Mouse (Mus musculus): Measurements from ENCODE around the gene Trio. TPM values are rescaled to one million over a fixed set of nuclear protein-coding genes. Genes with fewer than 3 reads are reported as not detected.

Gene Trio
- total RNA-seq, 2 experiments from 2014 or later = 35.3 to 43.2 TPM

DNA sequence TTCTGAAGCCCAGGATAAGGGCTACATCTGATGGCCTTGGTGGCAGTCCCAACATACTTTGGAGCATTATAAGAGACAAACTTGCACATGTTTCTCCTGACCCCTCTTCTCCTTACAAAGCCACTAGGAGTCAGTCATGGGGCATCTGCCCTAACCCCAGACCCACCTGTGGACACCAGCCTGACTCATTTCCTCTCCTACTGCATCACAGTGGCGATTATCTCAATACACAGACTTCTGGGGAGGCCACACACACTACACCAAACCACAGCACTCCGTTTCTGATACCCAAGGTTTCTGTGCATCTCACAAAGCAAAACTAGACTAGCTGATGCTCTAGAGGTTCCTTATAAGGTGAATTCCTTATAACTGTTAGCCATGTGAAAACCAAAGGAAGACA lies 153.4 kb downstream of the Trio start:
- TF ChIP-seq CTCF (IDR thresholded peaks at IDR 0.05) = no peak
- Histone ChIP-seq H3K27ac (no peak overlapping the region), H3K4me3 (no peak overlapping the region)
- intact Hi-C loops (cut with DNase I) = no loop called here
- no peak for DNase-seq

DNA sequence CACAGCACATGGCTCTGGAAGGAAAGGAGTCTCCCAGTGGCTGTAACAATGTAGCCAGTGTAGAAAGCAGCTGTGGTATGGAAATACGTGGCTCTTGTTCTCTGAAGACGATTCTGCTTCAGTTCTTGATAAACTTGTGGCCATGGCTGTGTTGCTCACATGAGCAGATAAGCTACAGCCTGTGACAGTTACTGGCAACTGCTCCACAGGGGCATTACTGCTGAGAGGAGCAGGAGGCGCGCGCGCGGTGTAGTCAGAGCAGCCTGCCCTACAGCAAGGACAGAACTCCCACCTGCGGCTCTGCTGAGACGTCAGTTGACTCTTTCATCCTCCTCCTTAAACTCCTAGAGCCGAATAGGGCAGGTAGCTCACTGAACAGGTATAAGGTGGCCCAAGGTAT lies 153.9 kb downstream of the Trio start:
- intact Hi-C loops (cut with DNase I) = no loop called here
- Histone ChIP-seq H3K4me3 (no peak overlapping the region), H3K27ac (no peak overlapping the region)
- no peak for DNase-seq
- no peak for TF ChIP-seq CTCF (IDR thresholded peaks at IDR 0.05)

DNA sequence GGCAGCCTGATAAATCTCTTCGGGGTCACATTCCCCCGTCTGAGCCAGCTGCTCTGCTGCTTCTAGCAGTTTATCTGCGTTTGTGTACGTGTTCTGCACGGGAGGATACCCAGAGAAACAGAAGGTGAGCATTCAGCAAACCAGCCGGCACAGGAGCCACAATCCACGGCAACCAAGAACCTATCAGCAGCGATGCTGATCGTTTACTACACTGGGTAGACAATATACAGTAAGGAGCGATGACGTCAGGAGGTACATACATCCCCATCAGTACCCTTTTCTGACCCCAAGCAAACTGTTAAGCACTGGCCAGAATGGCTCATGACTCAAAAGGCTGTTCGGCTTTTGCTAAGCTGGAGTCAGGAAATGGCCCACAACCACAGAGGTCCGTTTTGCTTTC lies 154.4 kb downstream of the Trio start:
- H3K27ac ChIP-seq = no peak overlapping the region
- no peak for DNase-seq
- H3K4me3 ChIP-seq = no peak overlapping the region
- intact Hi-C loops (cut with DNase I) = no loop called here
- no peak for TF ChIP-seq CTCF (IDR thresholded peaks at IDR 0.05)

DNA sequence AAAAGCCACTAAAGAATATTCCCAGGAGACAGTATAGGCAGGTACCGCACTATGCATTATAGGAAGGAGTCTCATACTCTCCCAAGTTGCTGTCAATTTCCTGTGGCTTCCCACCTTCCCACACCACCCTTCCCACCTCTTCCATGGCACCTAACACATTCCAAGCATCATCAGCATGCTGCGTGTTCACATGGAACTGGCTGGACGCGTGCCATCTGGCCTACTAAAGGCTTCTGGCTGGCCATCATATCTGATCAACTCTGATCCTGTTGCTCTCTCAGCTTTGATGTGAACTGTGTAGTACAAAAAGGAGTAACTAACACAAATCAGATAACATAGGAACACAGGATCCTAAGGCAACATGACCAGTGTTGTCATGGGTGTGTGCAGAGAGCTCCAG lies 156.6 kb downstream of the Trio start:
- Histone ChIP-seq H3K4me3 (no peak overlapping the region), H3K27ac (no peak overlapping the region)
- DNase-seq = peak; percentile 10
- intact Hi-C loops (cut with DNase I) = no loop called here
- no peak for TF ChIP-seq CTCF (IDR thresholded peaks at IDR 0.05)

DNA sequence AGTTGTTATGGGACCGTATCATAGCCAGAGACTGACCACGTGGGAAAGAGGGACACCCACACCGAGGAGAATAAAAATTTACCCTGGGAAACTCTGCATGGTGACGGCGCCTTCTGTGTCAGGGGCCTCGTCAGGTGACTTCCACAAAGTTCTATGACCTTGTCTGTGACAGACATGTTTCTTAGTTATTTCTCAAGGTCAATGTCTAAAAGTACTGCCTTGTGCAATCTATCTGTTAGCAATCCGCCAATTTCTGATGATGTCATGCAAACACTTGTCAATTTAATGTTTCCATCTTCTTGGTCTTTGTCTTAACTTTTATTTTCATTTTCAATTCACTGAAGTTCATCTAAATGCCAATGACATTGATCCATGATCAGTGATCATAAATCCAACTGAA lies 157.8 kb downstream of the Trio start:
- no peak for TF ChIP-seq CTCF (IDR thresholded peaks at IDR 0.05)
- Histone ChIP-seq H3K4me3 (no peak overlapping the region), H3K27ac (no peak overlapping the region)
- DNase-seq = no peak
- intact Hi-C loops (cut with DNase I) = no loop called here

DNA sequence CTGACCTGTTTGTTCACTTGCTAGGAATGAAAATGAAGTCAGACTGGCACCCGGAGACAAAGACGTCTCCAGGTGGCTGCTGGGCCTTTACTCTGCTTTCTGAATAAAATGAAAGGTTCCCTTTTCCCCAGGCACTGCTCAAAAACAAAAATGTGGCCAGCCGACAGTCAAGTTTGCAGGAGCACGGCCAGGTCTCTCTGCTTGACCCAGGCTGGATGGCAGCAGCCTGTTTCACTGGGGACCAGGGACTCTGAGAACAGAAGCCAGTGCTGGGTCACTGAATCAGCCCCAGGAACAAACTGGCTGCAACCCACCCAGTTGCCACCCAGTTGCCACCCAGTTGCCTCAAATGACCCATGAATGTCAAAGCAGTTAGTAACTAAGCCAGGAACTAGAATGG lies 159.2 kb downstream of the Trio start:
- Histone ChIP-seq H3K4me3 (no peak overlapping the region), H3K27ac (peak overlapping the region; percentile 5; the same call in 1 of the 2 replicates)
- TF ChIP-seq CTCF (IDR thresholded peaks at IDR 0.05) = no peak
- intact Hi-C loops (cut with DNase I) = no loop called here
- DNase-seq = peak; percentile 15

DNA sequence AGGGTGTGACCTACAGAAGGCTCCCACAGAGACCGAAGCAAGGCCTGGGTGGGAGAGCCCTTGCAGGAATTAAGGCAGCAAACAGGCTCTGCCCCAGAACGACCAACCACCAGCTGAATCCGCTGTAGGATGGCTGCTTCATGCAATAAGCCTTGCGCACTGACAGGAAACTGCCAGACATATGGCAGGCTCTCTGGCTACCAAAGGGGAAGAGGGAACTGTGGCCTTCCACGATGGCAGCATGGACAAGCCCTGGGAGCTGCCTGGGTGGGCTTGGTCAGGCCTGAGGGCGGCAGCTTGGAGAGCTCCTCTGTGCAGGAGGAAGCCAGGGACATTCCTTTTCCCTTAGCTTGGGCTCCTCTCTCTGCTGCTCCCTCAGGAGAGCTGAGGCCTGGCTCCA lies 159.6 kb downstream of the Trio start:
- Histone ChIP-seq H3K27ac (peak overlapping the region; percentile 5; the same call in 1 of the 2 replicates), H3K4me3 (no peak overlapping the region)
- TF ChIP-seq CTCF (IDR thresholded peaks at IDR 0.05) = no peak
- intact Hi-C loops (cut with DNase I) = no loop called here
- DNase-seq = peak; percentile 16

DNA sequence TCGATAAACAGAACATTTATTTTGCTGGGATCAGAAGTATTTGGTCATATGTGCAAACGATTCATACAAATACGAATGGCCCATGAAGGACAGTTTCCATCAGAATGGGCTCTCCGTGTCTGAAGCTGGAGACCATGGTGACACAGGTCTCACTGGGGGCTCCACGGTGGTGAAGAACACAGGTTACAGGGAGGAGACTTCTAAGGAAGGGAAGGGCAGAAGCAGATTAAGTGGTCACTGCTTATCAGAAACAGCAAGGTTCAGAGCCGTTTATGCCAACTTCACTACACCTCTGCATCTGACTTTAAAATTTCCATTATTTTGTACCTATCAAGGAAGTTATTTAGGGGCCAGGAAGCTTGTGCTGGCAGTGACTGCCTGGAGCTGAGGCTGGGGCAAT lies 161.3 kb downstream of the Trio start:
- intact Hi-C loops (cut with DNase I) = no loop called here
- no peak for TF ChIP-seq CTCF (IDR thresholded peaks at IDR 0.05)
- no peak overlapping the region for H3K4me3 ChIP-seq
- H3K27ac ChIP-seq = no peak overlapping the region
- peak; percentile 2 for DNase-seq

DNA sequence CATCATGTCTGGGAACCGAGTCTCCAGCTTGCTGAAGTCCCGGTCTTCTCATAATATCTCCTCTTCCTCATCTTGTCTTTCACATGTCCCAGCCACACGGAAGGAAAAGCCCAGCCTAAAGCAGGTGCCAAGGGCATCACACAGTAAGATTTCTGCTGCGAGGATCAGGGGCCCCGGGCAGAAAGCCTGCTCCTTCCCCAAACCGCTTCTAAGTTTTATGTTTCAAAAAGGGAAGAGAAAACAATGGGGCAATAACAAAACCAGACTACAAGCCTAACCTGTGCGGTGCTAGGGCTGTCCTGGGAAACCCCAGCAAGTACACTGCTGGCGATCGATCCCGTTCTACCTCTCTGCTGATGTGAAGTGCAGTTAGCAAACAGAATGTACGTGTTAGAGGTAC lies 162.7 kb downstream of the Trio start:
- intact Hi-C loops (cut with DNase I) = no loop called here
- Histone ChIP-seq H3K4me3 (no peak overlapping the region), H3K27ac (no peak overlapping the region)
- DNase-seq = peak; percentile 7
- no peak for TF ChIP-seq CTCF (IDR thresholded peaks at IDR 0.05)

DNA sequence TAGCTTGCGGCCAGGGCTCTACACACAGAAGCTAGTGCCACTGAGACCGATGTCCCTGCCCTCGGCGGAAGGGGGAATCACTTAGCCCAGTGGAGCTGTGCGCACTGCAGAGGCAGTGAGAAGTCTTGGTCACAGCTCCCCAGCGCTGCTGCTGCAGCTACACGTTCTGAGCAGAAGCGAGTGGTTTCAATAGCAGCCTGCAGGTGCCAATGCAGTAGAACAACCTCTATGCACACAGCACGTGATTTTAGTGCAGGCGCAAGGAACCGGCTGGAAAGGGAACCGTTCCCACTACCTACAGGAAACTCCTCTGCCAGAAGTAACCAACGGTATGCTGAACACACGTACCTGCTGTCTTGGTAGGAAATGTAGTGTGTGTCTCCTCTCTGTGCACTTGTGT lies 165.2 kb downstream of the Trio start:
- Histone ChIP-seq H3K4me3 (no peak overlapping the region), H3K27ac (no peak overlapping the region)
- DNase-seq = no peak
- TF ChIP-seq CTCF (IDR thresholded peaks at IDR 0.05) = no peak
- intact Hi-C loops (cut with DNase I) = no loop called here

DNA sequence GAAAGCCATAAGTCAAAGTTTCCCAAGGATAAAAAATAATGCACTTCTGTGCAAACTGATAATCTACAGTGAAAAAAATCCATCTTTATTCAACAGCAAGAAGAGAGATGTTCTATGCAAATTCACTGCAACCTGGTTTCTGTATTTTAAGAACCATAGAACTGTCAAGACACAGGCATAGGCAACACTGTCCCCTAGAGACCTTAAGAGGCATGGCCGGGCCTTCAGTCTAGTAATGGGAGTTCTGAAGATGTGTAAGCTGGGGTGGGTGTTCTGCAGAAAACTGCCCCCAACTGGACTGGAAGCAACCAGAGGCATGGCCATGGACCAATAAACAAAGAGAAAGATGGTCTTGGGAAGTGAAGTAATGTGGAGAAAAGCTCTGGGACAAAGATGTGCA lies 166.1 kb downstream of the Trio start:
- TF ChIP-seq CTCF (IDR thresholded peaks at IDR 0.05) = peak; percentile 71
- H3K27ac ChIP-seq = no peak overlapping the region
- intact Hi-C loops (cut with DNase I) = loop anchor here (10.0 kb wide), 1 partner anchor 205 kb away; no protein-coding TSS in a partner anchor

DNA sequence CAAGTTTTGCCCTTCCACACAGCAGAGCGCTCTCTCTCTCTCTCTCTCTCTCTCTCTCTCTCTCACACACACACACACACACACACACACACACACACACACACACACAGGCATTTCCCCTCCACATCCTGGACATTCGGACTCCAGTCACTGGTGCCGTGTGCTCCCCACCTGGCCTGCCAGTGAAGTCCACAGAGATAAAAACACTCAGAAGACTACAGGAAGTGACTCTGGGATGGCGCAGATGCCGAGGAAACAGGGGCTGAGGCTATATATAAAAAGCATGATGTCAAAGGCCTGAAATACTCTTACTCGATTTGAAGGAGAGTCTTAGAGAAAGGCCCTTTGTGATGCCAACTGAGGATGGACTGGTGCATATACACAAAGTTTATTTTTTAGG lies 166.5 kb downstream of the Trio start:
- Histone ChIP-seq H3K4me3 (no peak overlapping the region), H3K27ac (no peak overlapping the region)
- TF ChIP-seq CTCF (IDR thresholded peaks at IDR 0.05) = no peak
- no peak for DNase-seq
- intact Hi-C loops (cut with DNase I) = loop anchor here (10.0 kb wide), 1 partner anchor 204 kb away; no protein-coding TSS in a partner anchor

More for the DNA sequence above, 166.1 kb downstream of the Trio start:
- DNase-seq = no peak
- H3K4me3 ChIP-seq = no peak overlapping the region

DNA sequence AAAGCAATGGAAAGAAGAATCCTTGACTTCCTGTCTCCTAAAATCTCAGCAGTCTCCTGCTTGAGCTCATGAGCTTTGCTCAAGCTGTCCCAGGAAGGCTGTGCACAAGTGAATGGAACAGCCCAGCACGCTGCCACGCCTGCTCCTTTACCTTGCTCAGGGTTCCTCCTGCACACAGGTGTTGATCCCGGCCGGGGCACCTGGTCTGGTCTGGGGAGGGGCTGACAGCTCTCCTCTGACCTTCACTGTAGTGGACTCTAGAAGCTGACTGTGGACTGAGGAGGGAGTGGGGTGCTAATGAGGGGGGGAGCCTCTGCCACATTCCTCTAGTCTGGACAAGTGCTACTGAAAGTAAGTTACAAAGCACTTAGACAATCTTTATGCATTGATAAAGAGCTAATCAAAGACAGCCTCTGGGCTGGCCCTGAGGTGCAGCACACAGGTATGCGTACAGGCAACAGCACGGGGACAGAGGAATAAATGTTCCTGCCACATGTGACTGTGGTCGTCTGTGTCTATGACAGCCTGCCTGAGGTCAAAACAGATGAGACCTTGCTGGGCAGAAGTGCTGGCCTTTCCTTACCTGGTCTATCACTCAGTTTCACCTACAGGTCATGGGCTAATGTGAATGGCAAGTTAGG lies 167.3 kb downstream of the Trio start:
- no peak for TF ChIP-seq CTCF (IDR thresholded peaks at IDR 0.05)
- intact Hi-C loops (cut with DNase I) = loop anchor here (10.0 kb wide), 1 partner anchor 203 kb away; no protein-coding TSS in a partner anchor
- no peak for DNase-seq
- Histone ChIP-seq H3K4me3 (no peak overlapping the region), H3K27ac (no peak overlapping the region)

DNA sequence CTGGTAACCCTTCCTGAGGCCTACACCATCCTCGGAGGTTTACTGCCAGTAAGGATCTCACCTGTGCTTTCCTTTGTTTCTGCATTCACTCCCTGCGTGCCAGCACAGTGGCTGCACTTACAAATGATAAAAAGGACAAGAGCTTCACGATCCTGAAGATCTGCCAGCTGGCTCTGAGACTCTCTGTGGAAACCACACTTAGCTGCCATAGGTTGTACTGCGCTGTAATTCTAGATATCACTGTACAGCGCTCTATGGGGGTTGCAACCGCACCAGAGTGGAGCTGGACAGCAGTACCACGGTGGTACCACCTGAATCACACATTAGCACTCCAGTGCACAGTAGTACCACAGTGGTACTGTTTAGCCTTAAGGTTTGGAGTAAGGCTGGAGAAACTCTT lies 168.4 kb downstream of the Trio start:
- Histone ChIP-seq H3K27ac (no peak overlapping the region), H3K4me3 (no peak overlapping the region)
- intact Hi-C loops (cut with DNase I) = loop anchor here (10.0 kb wide), 1 partner anchor 202 kb away; no protein-coding TSS in a partner anchor
- no peak for TF ChIP-seq CTCF (IDR thresholded peaks at IDR 0.05)
- DNase-seq = no peak
